Mouse (Mus musculus): ENCODE measurements around the gene Epp13.
"Not testable (repeated sequence)": the region's sequence is repeated elsewhere in the genome, so short reads cannot be mapped to it uniquely, and the experiment has no call there.

Gene Epp13

GRCm38 (mm10) chr7:6252410-6252809 lies at the start of gene Epp13:
Gene Epp13, plus strand, starts transcription at chr7:6252710.
- no peak for DNase-seq (ENCODE audit: low read depth, low spot score)

DNA sequence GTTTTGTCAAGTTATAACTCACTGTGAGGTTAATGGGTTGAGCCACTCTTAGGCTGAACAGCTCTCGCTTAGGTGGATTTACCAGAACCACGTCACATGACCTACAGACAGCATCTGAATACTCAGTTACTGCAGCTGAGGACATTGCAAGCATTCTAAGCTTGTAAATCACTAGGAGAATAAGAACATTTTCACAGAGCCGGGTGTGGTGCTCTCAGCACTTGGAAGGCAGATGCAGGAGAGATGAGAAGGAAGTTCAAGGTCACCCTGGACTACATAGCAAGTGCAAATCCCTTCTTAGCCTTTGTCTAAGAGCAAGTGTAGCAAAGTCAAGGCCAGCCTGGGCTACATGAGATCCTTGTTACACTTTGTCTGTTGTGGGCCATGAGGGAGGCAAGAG lies 48.3 kb upstream of the Epp13 start:
- no peak for DNase-seq (ENCODE audit: low read depth, low spot score)

DNA sequence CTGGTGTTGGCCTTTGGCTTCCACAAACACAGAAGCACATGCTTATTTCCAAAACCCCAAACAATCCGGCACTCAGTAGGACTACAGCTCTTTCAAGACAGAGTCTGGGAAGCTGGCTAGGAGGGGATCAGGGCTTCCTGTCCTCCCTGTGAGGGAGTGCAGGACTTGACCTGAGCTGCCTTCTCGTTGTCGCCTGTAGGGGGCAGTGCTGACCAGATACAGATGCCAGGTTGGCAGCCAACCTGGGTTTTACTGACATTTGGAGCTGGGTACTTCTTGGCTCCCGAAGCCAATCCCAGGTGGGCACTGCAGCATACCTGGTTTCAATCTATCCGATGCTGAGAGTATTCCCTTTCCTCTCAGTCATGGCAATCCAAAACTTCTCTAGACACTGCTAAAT lies 39.4 kb upstream of the Epp13 start:
- DNase-seq (ENCODE audit: low read depth, low spot score) = peak; percentile 63

DNA sequence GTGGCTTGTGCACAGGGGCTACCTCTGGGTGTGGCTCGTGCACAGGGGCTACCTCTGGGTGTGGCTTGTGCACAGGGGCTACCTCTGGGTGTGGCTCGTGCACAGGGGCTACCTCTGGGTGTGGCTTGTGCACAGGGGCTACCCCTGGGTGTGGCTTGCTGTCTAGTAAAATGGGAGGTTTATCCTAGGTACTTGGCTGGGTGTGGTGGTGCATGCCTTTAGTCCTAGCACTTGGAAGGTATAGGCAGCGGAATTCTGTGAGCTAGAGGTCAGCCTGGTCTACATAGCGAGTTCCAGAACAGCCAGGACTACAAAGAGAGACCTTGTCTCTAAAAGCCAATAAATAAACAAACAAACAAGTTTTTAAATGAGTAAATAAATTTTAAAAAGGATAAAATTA lies 37.8 kb upstream of the Epp13 start:
- not testable (repeated sequence) for DNase-seq (ENCODE audit: low read depth, low spot score)

DNA sequence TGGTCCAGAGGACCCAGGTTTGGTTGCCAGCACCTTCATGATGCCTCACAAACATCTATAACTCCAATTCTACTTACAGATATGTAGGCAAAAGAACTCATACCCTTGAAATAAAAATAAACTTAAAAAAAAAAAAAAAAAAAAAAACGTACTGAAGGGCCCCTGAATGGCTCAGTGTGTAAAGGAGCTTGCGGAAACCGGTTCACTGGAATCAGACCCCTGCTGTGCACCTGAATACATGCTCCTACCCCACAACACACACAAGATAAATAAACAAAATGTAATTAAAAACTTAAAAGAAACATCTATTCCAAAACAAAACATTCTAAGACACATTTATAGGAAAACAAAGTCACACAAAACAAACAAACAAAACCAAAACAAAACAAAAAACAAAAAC lies 32.4 kb upstream of the Epp13 start:
- DNase-seq (ENCODE audit: low read depth, low spot score) = no peak

- DNase-seq (ENCODE audit: low read depth, low spot score) = no peak
Observed at GRCm38 (mm10) chr7:6221978-6222377, 30.5 kb upstream of the Epp13 start, which contains the start of gene Zscan5b. Gene Zscan5b, plus strand, starts transcription at chr7:6222278.

DNA sequence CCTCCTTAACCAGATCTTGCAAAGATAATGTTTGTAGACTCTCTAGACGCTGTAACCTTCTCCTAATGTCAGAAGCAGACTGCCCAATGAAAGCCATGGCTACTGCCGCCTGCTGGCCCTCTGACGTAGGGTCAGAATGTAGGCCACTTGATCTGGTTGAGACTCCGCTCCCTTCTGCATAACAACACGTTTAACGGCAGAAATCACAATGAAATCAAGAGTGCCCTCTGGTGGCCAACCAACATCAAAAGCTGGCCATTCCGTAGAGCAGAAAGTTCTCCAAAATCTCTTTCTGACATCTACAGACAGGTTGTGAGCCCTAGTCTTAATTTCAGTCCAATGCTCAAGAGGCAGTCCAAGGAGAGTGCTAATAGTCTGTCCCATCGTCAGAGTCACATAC lies 24.0 kb upstream of the Epp13 start:
- DNase-seq (ENCODE audit: low read depth, low spot score) = peak; percentile 61

DNA sequence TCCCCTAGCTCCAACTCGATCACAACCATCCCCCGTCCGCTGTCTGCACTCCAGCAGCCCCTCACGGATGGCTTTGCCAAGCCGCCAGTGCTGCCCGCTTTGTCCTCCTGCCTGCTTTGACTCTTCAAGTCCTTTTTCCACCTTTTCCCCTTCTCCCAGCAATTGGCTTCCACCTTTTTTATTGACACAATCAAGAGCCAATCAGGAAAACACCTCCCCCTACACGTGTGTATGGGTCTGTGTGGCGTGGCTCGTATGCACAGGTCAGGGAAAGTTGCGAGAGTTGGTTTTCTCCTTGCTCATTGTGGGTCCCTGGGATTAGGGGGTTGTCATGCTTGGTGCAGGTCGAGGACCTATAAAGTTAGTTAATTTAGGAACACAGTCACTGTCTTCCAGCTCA lies 12.7 kb upstream of the Epp13 start:
- no peak for DNase-seq (ENCODE audit: low read depth, low spot score)

DNA sequence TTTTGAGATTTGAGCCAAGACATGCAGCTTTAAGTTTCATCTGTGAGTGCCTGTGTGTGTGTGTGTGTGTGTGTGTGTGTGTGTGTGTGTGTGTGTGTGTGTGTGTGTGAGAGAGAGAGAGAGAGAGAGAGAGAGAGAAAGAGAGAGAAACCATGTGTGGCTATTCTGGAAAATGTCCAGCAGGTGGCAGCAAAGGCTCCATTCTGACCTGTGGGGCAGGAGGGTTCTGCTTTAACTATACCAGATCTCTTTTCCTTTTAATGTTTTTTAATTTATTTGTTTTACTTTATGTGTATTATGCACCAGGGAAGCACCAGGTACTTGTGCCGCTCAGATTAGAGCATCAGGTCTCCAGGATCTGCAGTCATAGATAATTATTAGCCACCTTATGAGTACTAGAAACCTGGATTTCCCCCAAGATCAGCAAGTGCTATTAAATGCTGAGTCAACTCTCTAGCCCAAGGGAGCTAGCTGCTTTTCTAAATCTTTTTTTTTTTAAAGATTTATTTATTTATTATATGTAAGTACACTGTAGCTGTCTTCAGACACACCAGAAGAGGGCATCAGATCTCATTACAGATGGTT lies 11.6 kb upstream of the Epp13 start:
- peak; percentile 60 for DNase-seq (ENCODE audit: low read depth, low spot score)

DNA sequence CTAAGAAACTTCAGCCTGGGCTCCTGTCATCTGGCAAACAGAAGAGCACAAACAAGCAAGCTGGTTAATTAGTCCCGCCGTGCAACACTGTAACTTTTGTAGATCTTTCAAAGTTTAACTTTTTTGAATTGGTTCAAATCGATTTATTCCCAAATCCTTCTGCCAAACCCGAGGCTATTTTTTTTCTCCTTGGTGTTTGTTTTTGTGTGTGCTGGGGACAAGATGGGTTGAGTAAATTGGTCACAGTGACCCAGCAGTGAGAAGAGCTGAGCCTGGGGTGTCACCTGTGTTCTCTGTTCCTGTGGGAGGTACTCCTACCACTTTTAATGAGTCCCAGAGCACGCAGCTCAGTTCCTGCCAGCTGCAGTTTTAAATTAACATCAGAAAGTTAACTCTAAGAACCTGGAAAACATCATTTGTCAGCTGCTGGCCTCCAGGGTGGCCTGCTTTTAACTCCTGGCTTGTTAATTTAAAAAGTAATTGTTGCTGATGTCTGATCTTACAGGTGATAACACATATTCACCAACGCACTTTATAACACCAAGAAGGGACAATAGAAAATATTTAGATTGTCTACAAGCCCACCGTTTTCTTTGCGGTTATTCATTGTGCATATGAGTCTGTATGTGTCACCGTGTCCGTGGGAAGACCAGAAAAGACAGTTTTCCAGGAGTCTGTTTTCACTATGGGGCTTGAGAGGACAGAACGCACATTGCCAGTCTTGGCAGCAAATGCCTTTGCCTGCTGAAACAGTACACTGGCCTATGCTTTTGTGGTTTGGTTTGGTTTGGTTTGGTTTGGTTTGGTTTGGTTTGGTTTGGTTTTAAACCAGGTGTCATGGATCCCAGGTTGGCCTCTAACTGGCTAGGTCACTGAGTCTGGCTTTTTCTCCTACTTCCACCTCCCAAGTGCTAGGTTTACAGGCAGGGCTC lies 7.9 kb upstream of the Epp13 start:
- DNase-seq (ENCODE audit: low read depth, low spot score) = no peak

DNA sequence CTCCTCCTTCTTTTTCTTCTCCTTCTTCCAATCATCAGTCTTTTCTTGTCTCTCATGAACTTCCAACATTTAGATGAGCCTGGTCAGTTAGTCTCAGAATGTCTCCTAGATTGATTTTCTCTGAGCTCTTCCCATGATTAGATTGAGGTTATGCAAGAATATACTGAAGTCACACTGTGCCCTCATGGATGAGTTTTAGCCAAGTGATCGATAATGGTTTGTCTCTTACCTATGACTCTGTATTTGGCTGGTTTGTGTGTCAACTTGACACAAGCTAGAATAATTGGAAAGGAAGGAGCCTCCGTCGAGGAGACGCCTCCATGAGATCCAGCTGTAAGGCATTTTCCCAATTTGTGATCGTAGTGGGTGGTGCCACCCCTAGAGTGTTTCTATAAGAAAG lies 1.9 kb downstream of the Epp13 start:
- no peak for DNase-seq (ENCODE audit: low read depth, low spot score)

DNA sequence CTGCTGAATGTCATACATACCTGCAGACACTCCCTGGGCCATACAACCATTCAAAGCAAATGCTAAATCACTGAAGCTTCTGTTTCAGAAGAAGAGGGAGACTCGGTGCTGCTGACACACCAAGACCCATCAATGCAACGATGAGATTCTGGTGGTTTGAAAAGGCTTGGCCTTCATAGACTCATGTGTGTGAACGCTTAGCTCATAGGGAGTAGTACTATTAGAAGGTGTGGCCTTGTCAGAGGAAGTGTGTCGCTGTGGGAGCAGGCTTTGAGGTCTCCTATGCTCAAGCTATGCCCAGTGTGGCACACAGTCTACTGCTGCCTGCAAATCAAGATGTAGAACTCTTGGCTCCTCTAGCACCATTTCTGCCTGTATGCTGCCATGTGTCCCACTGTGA lies 4.9 kb downstream of the Epp13 start:
- DNase-seq (ENCODE audit: low read depth, low spot score) = no peak

DNA sequence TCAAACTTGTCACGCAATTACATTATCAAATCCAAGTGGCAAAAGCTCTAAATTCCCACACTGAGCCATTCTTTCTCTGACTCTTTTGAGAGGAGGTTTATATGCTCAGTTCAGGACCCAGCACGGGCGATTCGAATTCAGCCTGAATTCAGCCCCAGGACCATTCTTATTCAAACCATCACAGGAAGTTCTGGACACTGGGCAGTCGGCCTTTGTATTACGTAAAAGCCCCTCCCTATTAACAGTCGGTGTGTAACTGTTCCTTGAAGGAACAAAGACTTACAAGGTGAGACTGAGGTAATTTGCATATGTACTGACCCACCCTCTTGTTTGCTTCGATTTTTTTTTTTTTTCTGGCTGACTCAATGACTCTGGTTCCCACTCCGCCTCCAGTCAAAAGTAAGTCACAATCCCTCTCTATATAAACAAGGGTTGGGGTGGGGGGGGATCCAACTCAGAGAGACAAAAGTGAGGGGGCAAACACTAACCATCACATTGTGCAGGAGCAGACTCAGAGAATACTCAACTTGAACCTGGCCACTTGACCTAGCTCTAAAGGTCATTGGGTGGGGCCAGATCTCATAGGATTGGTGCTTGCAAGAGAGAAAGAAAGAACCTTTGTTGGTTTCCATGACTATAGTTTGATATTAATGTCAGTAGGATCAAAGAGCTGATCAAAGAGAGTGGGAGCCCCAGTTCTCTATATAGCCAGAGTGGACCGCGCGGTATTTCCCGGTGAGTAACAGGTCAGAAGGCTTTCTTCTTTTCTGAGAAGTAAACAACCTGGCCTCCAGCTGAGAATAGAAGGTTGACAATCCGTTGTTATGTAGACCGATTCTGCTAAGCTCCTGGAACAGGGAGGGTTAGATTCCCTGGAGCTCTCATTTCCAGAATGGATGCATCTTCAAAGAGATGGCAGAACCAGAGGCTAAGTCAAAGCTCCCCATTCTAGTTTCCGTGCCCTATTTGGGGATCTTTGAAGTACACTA lies 6.0 kb downstream of the Epp13 start:
- DNase-seq (ENCODE audit: low read depth, low spot score) = no peak

DNA sequence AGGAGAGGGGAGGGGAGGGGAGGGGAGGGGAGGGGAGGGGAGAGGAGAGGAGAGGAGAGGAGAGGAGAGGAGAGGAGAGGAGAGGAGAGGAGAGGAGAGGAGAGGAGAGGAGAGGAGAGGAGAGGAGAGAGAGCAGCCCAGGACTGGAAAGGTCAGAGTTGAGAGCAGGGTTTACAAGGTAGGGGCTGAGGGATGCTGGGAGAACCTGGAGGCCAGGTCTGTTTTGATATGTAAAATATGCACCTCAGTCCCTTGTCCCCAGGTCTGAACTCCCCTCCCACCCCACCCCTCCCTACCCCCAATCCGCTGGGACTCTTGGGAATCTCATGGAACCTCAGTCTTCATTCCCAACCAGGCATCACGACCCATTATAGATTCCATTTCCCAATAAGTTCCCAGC lies 7.5 kb downstream of the Epp13 start:
- DNase-seq (ENCODE audit: low read depth, low spot score) = not testable (repeated sequence)

- peak; percentile 38 for DNase-seq (ENCODE audit: low read depth, low spot score)
Observed at GRCm38 (mm10) chr7:6262120-6262519, 9.6 kb downstream of the Epp13 start.

DNA sequence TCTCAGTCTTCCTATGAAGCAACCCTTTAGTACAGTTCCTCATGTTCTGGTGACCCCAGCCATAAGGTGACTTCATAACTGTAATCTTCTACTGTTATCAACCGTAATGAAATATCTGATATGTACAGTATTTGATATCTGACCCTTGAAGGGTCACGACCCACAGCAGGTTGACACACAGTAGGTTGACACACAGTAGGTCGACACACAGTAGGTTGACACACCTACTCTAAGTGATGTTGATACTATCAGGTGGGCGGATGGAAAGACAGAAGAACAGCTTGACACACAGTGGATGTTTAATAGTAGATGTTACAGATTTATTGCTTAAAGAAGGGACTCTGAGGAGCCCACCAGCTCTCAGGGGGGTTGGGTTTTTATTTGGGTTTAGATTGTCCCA lies 10.5 kb downstream of the Epp13 start:
- no peak for DNase-seq (ENCODE audit: low read depth, low spot score)

DNA sequence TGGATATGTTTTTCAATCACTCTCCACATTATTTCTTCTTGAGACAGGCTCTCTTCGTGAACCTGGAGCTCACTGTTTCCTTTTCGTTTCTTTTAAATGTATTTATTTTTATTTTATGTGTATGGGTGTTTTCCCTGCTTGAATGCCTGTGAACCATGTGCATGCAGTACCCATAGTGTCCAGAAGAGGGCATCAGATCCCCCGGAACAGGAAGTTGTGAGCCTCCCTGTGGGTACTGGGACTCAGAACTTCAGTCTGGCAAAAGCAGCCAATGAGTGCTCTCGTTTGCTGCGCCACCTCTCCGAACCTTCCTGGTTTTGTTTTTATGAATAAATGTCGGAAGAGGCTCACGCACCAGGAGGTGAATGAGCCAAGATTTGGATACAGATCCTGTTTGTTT lies 13.2 kb downstream of the Epp13 start:
- DNase-seq (ENCODE audit: low read depth, low spot score) = peak; percentile 75

DNA sequence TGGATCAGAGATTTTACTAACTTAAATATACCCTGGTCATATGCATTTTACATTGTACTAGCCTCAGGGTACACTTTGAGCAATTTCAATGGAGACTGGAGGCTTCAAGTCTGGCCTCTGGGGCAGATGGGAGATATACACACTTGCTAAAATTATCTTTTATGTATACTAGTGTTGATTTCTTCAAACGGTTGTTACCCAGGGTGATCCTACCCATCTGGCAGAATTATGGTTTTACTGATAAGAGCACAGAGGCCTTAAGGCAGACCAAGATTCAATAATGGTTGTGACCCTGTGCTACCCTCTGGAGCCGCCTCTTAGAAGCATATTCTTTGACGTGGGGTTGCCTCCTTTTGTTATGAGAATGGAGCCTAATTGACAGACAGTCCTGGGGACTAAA lies 25.4 kb downstream of the Epp13 start:
- no peak for DNase-seq (ENCODE audit: low read depth, low spot score)

DNA sequence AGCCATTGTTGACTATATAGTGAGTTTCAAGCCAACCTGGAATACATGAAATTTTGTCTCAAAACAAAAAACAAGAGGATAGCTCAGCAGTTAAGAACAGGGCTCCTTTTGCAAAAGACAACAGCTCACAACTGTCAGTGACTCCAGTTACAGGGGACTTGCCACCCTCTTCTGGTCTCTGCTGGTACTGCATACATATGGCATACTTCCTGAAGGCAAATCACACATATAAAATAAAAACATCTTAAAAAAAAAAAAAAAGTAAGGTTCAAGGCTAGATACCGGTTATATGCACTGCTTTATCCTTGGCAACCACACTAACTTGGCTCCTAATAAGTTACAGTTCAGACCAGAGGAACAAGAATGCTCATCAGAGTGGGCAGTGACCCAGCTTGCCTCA lies 30.2 kb downstream of the Epp13 start:
- peak; percentile 87 for DNase-seq (ENCODE audit: low read depth, low spot score)

GRCm38 (mm10) chr7:6283451-6284075 lies 31.1 kb downstream of the Epp13 start:
- peak; percentile 94 for DNase-seq (ENCODE audit: low read depth, low spot score)

- peak; percentile 14 for DNase-seq (ENCODE audit: low read depth, low spot score)
Observed at GRCm38 (mm10) chr7:6284442-6285012, 32.0 kb downstream of the Epp13 start.

All from A20 (cell line).